Mouse (Mus musculus) Muller cell, postnatal 12 days (primary cell): ENCODE data around the gene Agpat1.

Experiments used
- DNase-seq: peaks from one replicate; pipeline ENCODE4 v3.0.0-alpha.2; 2015; ENCODE audit errors: inconsistent ontology term

The Agpat1 gene

GRCm38 (mm10) chr17:34632261-34632691, 28.2 kb downstream of the Agpat1 start:
- DNase-seq, result peak; percentile 87

GRCm38 (mm10) chr17:34635671-34636070, 31.6 kb downstream of the Agpat1 start:
- no peak for DNase-seq

GRCm38 (mm10) chr17:34637459-34637858, 33.4 kb downstream of the Agpat1 start:
- DNase-seq, result no peak

GRCm38 (mm10) chr17:34639461-34640255, 35.6 kb downstream of the Agpat1 start:
- no peak for DNase-seq

- DNase-seq, result peak; percentile 93
These were observed 36.9 kb downstream of the Agpat1 start for GRCm38 (mm10) chr17:34640778-34641601.

- no peak for DNase-seq
These were observed 37.9 kb downstream of the Agpat1 start for GRCm38 (mm10) chr17:34641945-34642344.

- DNase-seq, result no peak
These were observed 39.3 kb downstream of the Agpat1 start for GRCm38 (mm10) chr17:34643379-34643778.

GRCm38 (mm10) chr17:34643944-34644343, 39.9 kb downstream of the Agpat1 start:
- DNase-seq, result no peak

GRCm38 (mm10) chr17:34644608-34645007, 40.5 kb downstream of the Agpat1 start, which contains the start of gene Fkbpl:
Gene Fkbpl (plus strand): TSS chr17:34644764.
- DNase-seq, result peak; percentile 92

- no peak for DNase-seq
These were observed 41.3 kb downstream of the Agpat1 start for GRCm38 (mm10) chr17:34645256-34645829.

- DNase-seq, result no peak
These were observed 41.9 kb downstream of the Agpat1 start for GRCm38 (mm10) chr17:34645831-34646511.

GRCm38 (mm10) chr17:34646906-34647787, 43.1 kb downstream of the Agpat1 start, which contains the start of gene Atf6b:
Gene Atf6b (plus strand): TSS chr17:34647146.
- DNase-seq, result peak; percentile 96

GRCm38 (mm10) chr17:34648141-34648890, 44.3 kb downstream of the Agpat1 start:
- no peak for DNase-seq

- no peak for DNase-seq
These were observed 45.2 kb downstream of the Agpat1 start for GRCm38 (mm10) chr17:34649106-34649864.

- no peak for DNase-seq
These were observed 46.7 kb downstream of the Agpat1 start for GRCm38 (mm10) chr17:34650781-34651180.

GRCm38 (mm10) chr17:34651507-34652221, 47.6 kb downstream of the Agpat1 start:
- peak; percentile 54 for DNase-seq

- DNase-seq, result no peak
These were observed 48.5 kb downstream of the Agpat1 start for GRCm38 (mm10) chr17:34652546-34652945.

- no peak for DNase-seq
These were observed 48.9 kb downstream of the Agpat1 start for GRCm38 (mm10) chr17:34652985-34653384.
